Mouse (Mus musculus) granulocyte monocyte progenitor cell, adult 5-6 weeks (primary cell): ENCODE data around the gene Sh2d7. TPM values are rescaled to one million over a fixed set of nuclear protein-coding genes. Genes with fewer than 3 reads are reported as not detected.

Source experiments
- total RNA-seq, 2 experiments: library from RNA; stranded (forward) in 1 of 2; stranded (reverse) in 1 of 2; fragments of 200-712, 200-1000 nt in 1 of 2; fragments of >200 nt in 1 of 2; fragmentation: Nextera tagmentation in 1 of 2; gene quantifications; 2 replicates each; pipeline ENCODE4 v1.2.3; 2014 to 2017

Sh2d7 gene
- total RNA-seq, 2 experiments from 2014 or later: not detected

Other genes starting within 250 kb of the Sh2d7 start
- gene Dmxl2, start 37.4 kb upstream of the Sh2d7 start, total RNA-seq (2014; fragmentation: Nextera tagmentation): 5.8 and 14.4 TPM in 2 replicates
- 8.7 and 9.2 TPM in 2 replicates for gene Dmxl2, start 37.4 kb upstream of the Sh2d7 start, total RNA-seq (2017)
- 1.1 and 1.6 TPM in 2 replicates for gene Cib2, start 21.2 kb downstream of the Sh2d7 start, total RNA-seq (2014; fragmentation: Nextera tagmentation)
- 0.39 and 0.57 TPM in 2 replicates for gene Cib2, start 21.2 kb downstream of the Sh2d7 start, total RNA-seq (2017)
- 100 and 111 TPM in 2 replicates for gene Idh3a, start 47.4 kb downstream of the Sh2d7 start, total RNA-seq (2014; fragmentation: Nextera tagmentation)
- 83.9 and 89.1 TPM in 2 replicates for gene Idh3a, start 47.4 kb downstream of the Sh2d7 start, total RNA-seq (2017)
- gene Acsbg1, start 122.9 kb downstream of the Sh2d7 start, total RNA-seq (2014; fragmentation: Nextera tagmentation): not detected in 2 replicates
- not detected in 2 replicates for gene Acsbg1, start 122.9 kb downstream of the Sh2d7 start, total RNA-seq (2017)
- 0.45 and 0.82 TPM in 2 replicates for gene Dnaja4, start 159.9 kb downstream of the Sh2d7 start, total RNA-seq (2014; fragmentation: Nextera tagmentation)
- 0.05 and 3.0 TPM in 2 replicates for gene Dnaja4, start 159.9 kb downstream of the Sh2d7 start, total RNA-seq (2017)
- 76.8 and 87.4 TPM in 2 replicates for gene Wdr61, start 195.5 kb downstream of the Sh2d7 start, total RNA-seq (2014; fragmentation: Nextera tagmentation)
- gene Wdr61, start 195.5 kb downstream of the Sh2d7 start, total RNA-seq (2017): 96.0 and 107 TPM in 2 replicates
- gene Crabp1, start 225.8 kb downstream of the Sh2d7 start, total RNA-seq (2014; fragmentation: Nextera tagmentation): not detected in 2 replicates
- gene Crabp1, start 225.8 kb downstream of the Sh2d7 start, total RNA-seq (2017): not detected in 2 replicates